Mouse (Mus musculus): ENCODE measurements around the gene Dnmt3a. TPM values are rescaled to one million over a fixed set of nuclear protein-coding genes. Genes with fewer than 3 reads are reported as not detected.
A peak's percentile ranks its signal among the peaks of the same experiment; 100 is the strongest.

Dnmt3a gene
- total and polyA plus RNA-seq, 2 experiments from 2014 or later = 31.7 to 76.0 TPM

GRCm38 (mm10) chr12:3811596-3811995, 5.8 kb downstream of the Dnmt3a start:
- Histone ChIP-seq H3K27ac (ENCODE audit: low read depth) (no peak overlapping the region), H3K4me2 (ENCODE audit: low read depth, low read length) (0 out of 2 replicates have a peak overlapping the region, but pooled peaks have one; percentile 21), H3K4me3 (ENCODE audit: low read depth, low read length) (no peak overlapping the region), H3K36me3 (replicated peaks; ENCODE audit: control insufficient read depth, insufficient read depth, low read length) (no peaks in the 10 kb centered on the region), H3K27me3 (ENCODE audit: control insufficient read depth, insufficient read depth, low read length) (no peaks in the 10 kb centered on the region), H3K9ac (replicated peaks; ENCODE audit: low read depth, low read length) (no peak overlapping the region), H3K4me1 (ENCODE audit: control insufficient read depth, insufficient read depth) (peaks cover 62% of the 10 kb centered on the region), H3K9me3 (replicated peaks; ENCODE audit: control insufficient read depth, low read length) (no peaks in the 10 kb centered on the region)
- no peak for TF ChIP-seq CTCF (IDR thresholded peaks at IDR 0.05; ENCODE audit: low read depth)
- TF ChIP-seq EP300 (IDR thresholded peaks at IDR 0.05; ENCODE audit: low read depth) = no peak
- no peak for DNase-seq (ENCODE audit: low spot score)
- WGBS = 31% methylated on average over 5 of the region's 5 CpGs
- ATAC-seq (ENCODE audit: insufficient read depth, low read depth) = no peak

- Histone ChIP-seq H3K9ac (replicated peaks; ENCODE audit: low read depth, low read length) (no peak overlapping the region; the same call in 1 of the 2 replicates), H3K27ac (ENCODE audit: low read depth) (peak overlapping the region; percentile 30; the same call in 1 of the 2 replicates), H3K27me3 (ENCODE audit: control insufficient read depth, insufficient read depth, low read length) (no peaks in the 10 kb centered on the region), H3K9me3 (replicated peaks; ENCODE audit: control insufficient read depth, low read length) (no peaks in the 10 kb centered on the region), H3K4me3 (ENCODE audit: low read depth, low read length) (no peak overlapping the region), H3K36me3 (replicated peaks; ENCODE audit: control insufficient read depth, insufficient read depth, low read length) (no peaks in the 10 kb centered on the region), H3K4me2 (ENCODE audit: low read depth, low read length) (no peak overlapping the region), H3K4me1 (ENCODE audit: control insufficient read depth, insufficient read depth) (peaks cover 67% of the 10 kb centered on the region)
- DNase-seq (ENCODE audit: low spot score) (no peak), ATAC-seq (ENCODE audit: insufficient read depth, low read depth) (no peak)
- TF ChIP-seq EP300 (IDR thresholded peaks at IDR 0.05; ENCODE audit: low read depth) (no peak), CTCF (IDR thresholded peaks at IDR 0.05; ENCODE audit: low read depth) (no peak)
- 29% methylated on average over 6 of the region's 6 CpGs for WGBS
Observed at GRCm38 (mm10) chr12:3812251-3812650, 6.4 kb downstream of the Dnmt3a start.

- Histone ChIP-seq H3K27me3 (ENCODE audit: control insufficient read depth, insufficient read depth, low read length) (no peaks in the 10 kb centered on the region), H3K9ac (replicated peaks; ENCODE audit: low read depth, low read length) (no peak overlapping the region), H3K4me2 (ENCODE audit: low read depth, low read length) (no peak overlapping the region), H3K27ac (ENCODE audit: low read depth) (no peak overlapping the region), H3K9me3 (replicated peaks; ENCODE audit: control insufficient read depth, low read length) (no peaks in the 10 kb centered on the region), H3K4me3 (ENCODE audit: low read depth, low read length) (no peak overlapping the region), H3K36me3 (replicated peaks; ENCODE audit: control insufficient read depth, insufficient read depth, low read length) (no peaks in the 10 kb centered on the region), H3K4me1 (ENCODE audit: control insufficient read depth, insufficient read depth) (peaks cover 70% of the 10 kb centered on the region)
- TF ChIP-seq EP300 (IDR thresholded peaks at IDR 0.05; ENCODE audit: low read depth) (no peak), CTCF (IDR thresholded peaks at IDR 0.05; ENCODE audit: low read depth) (no peak)
- WGBS = 70% methylated on average over 8 of the region's 8 CpGs
- DNase-seq (ENCODE audit: low spot score) = no peak
- ATAC-seq (ENCODE audit: insufficient read depth, low read depth) = no peak
Observed at GRCm38 (mm10) chr12:3813138-3813537, 7.3 kb downstream of the Dnmt3a start.

- Histone ChIP-seq H3K27me3 (ENCODE audit: control insufficient read depth, insufficient read depth, low read length) (no peaks in the 10 kb centered on the region), H3K4me1 (ENCODE audit: control insufficient read depth, insufficient read depth) (peaks cover 65% of the 10 kb centered on the region), H3K9ac (replicated peaks; ENCODE audit: low read depth, low read length) (no peak overlapping the region), H3K4me2 (ENCODE audit: low read depth, low read length) (no peak overlapping the region), H3K9me3 (replicated peaks; ENCODE audit: control insufficient read depth, low read length) (no peaks in the 10 kb centered on the region), H3K27ac (ENCODE audit: low read depth) (0 out of 2 replicates have a peak overlapping the region, but pooled peaks have one; percentile 31), H3K36me3 (replicated peaks; ENCODE audit: control insufficient read depth, insufficient read depth, low read length) (no peaks in the 10 kb centered on the region), H3K4me3 (ENCODE audit: low read depth, low read length) (no peak overlapping the region)
- WGBS = 33% methylated on average over 6 of the region's 6 CpGs
- no peak for ATAC-seq (ENCODE audit: insufficient read depth, low read depth)
- TF ChIP-seq EP300 (IDR thresholded peaks at IDR 0.05; ENCODE audit: low read depth) = no peak
- TF ChIP-seq CTCF (IDR thresholded peaks at IDR 0.05; ENCODE audit: low read depth) = no peak
- DNase-seq (ENCODE audit: low spot score) = no peak
Observed at GRCm38 (mm10) chr12:3815386-3815785, 9.6 kb downstream of the Dnmt3a start.

DNA sequence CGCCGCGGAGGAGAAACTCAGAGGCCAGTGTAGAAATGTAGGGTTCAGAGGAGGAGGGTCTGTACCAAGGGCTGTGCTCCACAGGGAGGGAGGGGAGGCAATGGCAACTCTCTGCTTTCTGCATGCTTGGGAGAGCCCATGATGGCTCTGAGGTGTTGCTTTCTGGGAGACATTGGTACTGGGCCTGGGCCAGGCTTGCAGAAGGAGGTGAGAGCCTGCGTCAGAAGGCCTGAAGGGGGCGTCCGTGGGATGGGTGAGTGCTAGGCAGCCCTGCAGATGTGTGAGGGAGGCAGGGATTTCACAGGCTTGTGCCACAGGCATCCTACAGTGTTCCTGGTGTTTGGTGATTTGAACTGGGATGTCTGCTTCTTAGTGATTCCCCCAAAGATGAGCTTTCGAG, 11.2 kb downstream of the Dnmt3a start:
- Histone ChIP-seq H3K4me1 (ENCODE audit: control insufficient read depth, insufficient read depth) (peaks cover 56% of the 10 kb centered on the region), H3K9me3 (replicated peaks; ENCODE audit: control insufficient read depth, low read length) (no peaks in the 10 kb centered on the region), H3K36me3 (replicated peaks; ENCODE audit: control insufficient read depth, insufficient read depth, low read length) (no peaks in the 10 kb centered on the region), H3K27me3 (ENCODE audit: control insufficient read depth, insufficient read depth, low read length) (no peaks in the 10 kb centered on the region), H3K4me2 (ENCODE audit: low read depth, low read length) (no peak overlapping the region), H3K27ac (ENCODE audit: low read depth) (no peak overlapping the region), H3K4me3 (ENCODE audit: low read depth, low read length) (no peak overlapping the region), H3K9ac (replicated peaks; ENCODE audit: low read depth, low read length) (no peak overlapping the region)
- 65% methylated on average over 7 of the region's 7 CpGs for WGBS
- ATAC-seq (ENCODE audit: insufficient read depth, low read depth) (no peak), DNase-seq (ENCODE audit: low spot score) (no peak)
- TF ChIP-seq EP300 (IDR thresholded peaks at IDR 0.05; ENCODE audit: low read depth) (no peak), CTCF (IDR thresholded peaks at IDR 0.05; ENCODE audit: low read depth) (0 out of 2 replicates have a peak, but pooled peaks have one; percentile 11)

DNA sequence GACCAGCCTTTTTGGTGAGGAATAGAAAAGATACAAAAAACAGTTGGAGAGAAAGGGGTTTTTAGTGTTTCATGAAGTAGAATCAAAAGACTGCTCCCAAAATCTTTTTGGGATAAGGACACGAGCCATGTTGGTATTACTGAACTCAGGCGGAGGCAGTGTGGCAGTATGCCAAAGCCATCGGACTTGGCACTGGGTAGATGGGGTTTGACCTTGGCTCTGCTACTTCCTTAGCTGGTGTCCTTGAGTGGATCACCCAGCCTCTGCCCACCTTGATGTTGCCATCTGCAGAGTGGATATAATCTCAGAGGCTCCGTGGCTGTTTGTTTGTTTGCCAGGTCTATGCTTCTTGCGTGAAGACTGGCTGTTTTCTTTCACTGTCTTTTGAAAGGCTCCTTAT, 11.8 kb downstream of the Dnmt3a start:
- Histone ChIP-seq H3K36me3 (replicated peaks; ENCODE audit: control insufficient read depth, insufficient read depth, low read length) (no peaks in the 10 kb centered on the region), H3K27me3 (ENCODE audit: control insufficient read depth, insufficient read depth, low read length) (no peaks in the 10 kb centered on the region), H3K27ac (ENCODE audit: low read depth) (no peak overlapping the region), H3K4me2 (ENCODE audit: low read depth, low read length) (no peak overlapping the region), H3K4me1 (ENCODE audit: control insufficient read depth, insufficient read depth) (peaks cover 55% of the 10 kb centered on the region), H3K9ac (replicated peaks; ENCODE audit: low read depth, low read length) (no peak overlapping the region), H3K9me3 (replicated peaks; ENCODE audit: control insufficient read depth, low read length) (no peaks in the 10 kb centered on the region), H3K4me3 (ENCODE audit: low read depth, low read length) (no peak overlapping the region)
- DNase-seq (ENCODE audit: low spot score) (peak; percentile 10), ATAC-seq (ENCODE audit: insufficient read depth, low read depth) (no peak; the same call in 1 of the 2 replicates)
- 44% methylated on average over 5 of the region's 5 CpGs for WGBS
- TF ChIP-seq EP300 (IDR thresholded peaks at IDR 0.05; ENCODE audit: low read depth) (no peak), CTCF (IDR thresholded peaks at IDR 0.05; ENCODE audit: low read depth) (no peak)
